Mouse (Mus musculus): ENCODE data around the gene Cdh19. TPM values are rescaled to one million over a fixed set of nuclear protein-coding genes. Genes with fewer than 3 reads are reported as not detected.

The Cdh19 gene
- total RNA-seq (2023): not detected

DNA sequence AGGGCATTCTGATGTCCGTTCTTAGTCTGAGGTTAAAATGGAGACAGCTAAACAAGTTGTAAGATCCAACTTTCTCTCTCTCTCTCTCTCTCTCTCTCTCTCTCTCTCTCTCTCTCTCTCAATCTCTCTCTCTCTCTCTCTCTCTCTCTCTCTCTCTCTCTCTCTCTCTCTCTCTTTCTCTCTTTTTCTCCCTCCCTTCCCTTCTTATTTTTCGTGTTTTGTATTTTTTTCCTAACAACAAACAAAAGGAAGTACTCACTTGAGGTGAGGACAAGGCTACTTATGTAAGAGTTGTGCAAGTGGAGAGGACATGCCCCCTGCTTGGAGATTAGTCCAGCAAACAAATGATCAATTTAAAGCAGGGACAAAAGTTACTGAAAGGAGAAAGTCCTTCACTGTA lies at the start of gene Cdh19:
Gene Cdh19 (minus strand): TSS at position 101 of the 400 bp plus-strand sequence.

